Mouse (Mus musculus) layer of hippocampus, adult 2 months (tissue): ENCODE data around the gene Pitpnb. TPM values are rescaled to one million over a fixed set of nuclear protein-coding genes. Genes with fewer than 3 reads are reported as not detected.

ENCODE experiments used
- DNase-seq, 2 experiments: peaks; one replicate each; pipeline ENCODE4 v3.0.0; 2022; ENCODE audit warnings: low spot score in 2 of 2
- H3K27ac ChIP-seq: fragments of 200-600 bp; 2 replicates; pipeline ENCODE4 v1.8.1; 2022
- H3K4me3 ChIP-seq: fragments of 200-600 bp; 2 replicates; pipeline ENCODE4 v1.8.1; 2022; ENCODE audit warnings: mild to moderate bottlenecking
- CTCF ChIP-seq: fragments of 200-600 bp; conservative IDR thresholded peaks from 2 replicates; pipeline ENCODE4 v1.8.1; 2022; ENCODE audit warnings: antibody characterized with exemption, mild to moderate bottlenecking, moderate library complexity
- total RNA-seq, 2 experiments: library from RNA; stranded (reverse); gene quantifications; 2 replicates each; pipeline ENCODE4 v1.2.3; 2021

Gene Pitpnb
- total RNA-seq, 2 experiments from 2014 or later, result 80.2 to 82.3 TPM

- no peak for TF ChIP-seq CTCF
- no peak overlapping the region; the same call in 1 of the 2 replicates for H3K27ac ChIP-seq
- peak overlapping the region; percentile 73 for H3K4me3 ChIP-seq
- no peak for DNase-seq
Observed at GRCm38 (mm10) chr5:111423011-111423410, 92.4 kb downstream of the Pitpnb start.

GRCm38 (mm10) chr5:111423616-111424015, 93.1 kb downstream of the Pitpnb start:
- peak overlapping the region; percentile 2; the same call in 1 of the 2 replicates for H3K27ac ChIP-seq
- DNase-seq, result no peak
- no peak for TF ChIP-seq CTCF
- peak overlapping the region; percentile 73 for H3K4me3 ChIP-seq

GRCm38 (mm10) chr5:111425813-111426212, 95.2 kb downstream of the Pitpnb start:
- no peak overlapping the region for H3K27ac ChIP-seq
- DNase-seq, result no peak
- no peak for TF ChIP-seq CTCF
- H3K4me3 ChIP-seq, result no peak overlapping the region; the same call in 1 of the 2 replicates

- TF ChIP-seq CTCF, result no peak
- no peak overlapping the region for H3K27ac ChIP-seq
- H3K4me3 ChIP-seq, result no peak overlapping the region; the same call in 1 of the 2 replicates
- no peak for DNase-seq
Observed at GRCm38 (mm10) chr5:111426249-111426648, 95.7 kb downstream of the Pitpnb start.

- Histone ChIP-seq H3K4me3 (no peak overlapping the region), H3K27ac (no peak overlapping the region)
- TF ChIP-seq CTCF, result no peak
- DNase-seq, result no peak
Observed at GRCm38 (mm10) chr5:111428882-111429281, 98.3 kb downstream of the Pitpnb start.

GRCm38 (mm10) chr5:111429726-111430125, 99.2 kb downstream of the Pitpnb start:
- Histone ChIP-seq H3K27ac (peak overlapping the region; percentile 10; the same call in 1 of the 2 replicates), H3K4me3 (no peak overlapping the region)
- no peak for DNase-seq
- no peak for TF ChIP-seq CTCF

GRCm38 (mm10) chr5:111431007-111431730, 100.6 kb downstream of the Pitpnb start:
- no peak for DNase-seq
- Histone ChIP-seq H3K4me3 (no peak overlapping the region), H3K27ac (no peak overlapping the region)
- TF ChIP-seq CTCF, result no peak

- no peak for DNase-seq
- no peak overlapping the region for H3K4me3 ChIP-seq
- TF ChIP-seq CTCF, result no peak
- no peak overlapping the region for H3K27ac ChIP-seq
Observed at GRCm38 (mm10) chr5:111432842-111433241, 102.3 kb downstream of the Pitpnb start.

GRCm38 (mm10) chr5:111434342-111434842, 103.8 kb downstream of the Pitpnb start:
- Histone ChIP-seq H3K27ac (no peak overlapping the region), H3K4me3 (no peak overlapping the region)
- TF ChIP-seq CTCF, result no peak
- no peak for DNase-seq

GRCm38 (mm10) chr5:111436260-111436659, 105.7 kb downstream of the Pitpnb start:
- no peak overlapping the region for H3K4me3 ChIP-seq
- no peak for DNase-seq
- no peak for TF ChIP-seq CTCF
- no peak overlapping the region for H3K27ac ChIP-seq

GRCm38 (mm10) chr5:111437205-111437604, 106.6 kb downstream of the Pitpnb start:
- no peak for DNase-seq
- Histone ChIP-seq H3K4me3 (no peak overlapping the region), H3K27ac (no peak overlapping the region)
- TF ChIP-seq CTCF, result no peak

Other genes with a start within 250 kb of the Pitpnb start
- 10 to 100 TPM; 38.4 to 45.6 TPM for gene Mn1, start 86.6 kb downstream of the Pitpnb start, total RNA-seq